Mouse (Mus musculus): ENCODE data around the gene Ift43. TPM values are rescaled to one million over a fixed set of nuclear protein-coding genes. Genes with fewer than 3 reads are reported as not detected.
A peak's percentile ranks its signal among the peaks of the same experiment; 100 is the strongest.

Gene Ift43
- 10 to 100 TPM; 30.7 to 34.2 TPM for total RNA-seq (2021)
- long read RNA-seq, experiment 1, transcript Ift43-205 (9 exons, 783 nt) = major isoform, 24 of 30 reads
- long read RNA-seq, experiment 1, partial matches to known transcripts = 1 of 30 reads
- long read RNA-seq, experiment 1, other reads (novel, unspliced or antisense) = 5 of 30 reads
- long read RNA-seq, experiment 2, transcript Ift43-205 (9 exons, 783 nt) = major isoform, 30 of 33 reads
- long read RNA-seq, experiment 2, partial matches to known transcripts = 1 of 33 reads
- long read RNA-seq, experiment 2, other reads (novel, unspliced or antisense) = 2 of 33 reads

- peak; percentile 46 to 70 for DNase-seq (ENCODE audit: low spot score in 2 of 2)
Measured at GRCm38 (mm10) chr12:86082481-86083012, at the start of gene Ift43. TSS of gene Ift43 (plus strand) at chr12:86082541.

GRCm38 (mm10) chr12:86035586-86035985, 46.8 kb upstream of the Ift43 start:
- no peak for DNase-seq (ENCODE audit: low spot score in 2 of 2)

- DNase-seq (ENCODE audit: low spot score in 2 of 2) = no peak
Measured at GRCm38 (mm10) chr12:86036368-86037166, 45.8 kb upstream of the Ift43 start.

GRCm38 (mm10) chr12:86037235-86037921, 45.0 kb upstream of the Ift43 start:
- DNase-seq (ENCODE audit: low spot score in 2 of 2) = no peak

GRCm38 (mm10) chr12:86039078-86039477, 43.3 kb upstream of the Ift43 start:
- DNase-seq (ENCODE audit: low spot score in 2 of 2) = no peak

GRCm38 (mm10) chr12:86039751-86040150, 42.6 kb upstream of the Ift43 start:
- no peak for DNase-seq (ENCODE audit: low spot score in 2 of 2)

GRCm38 (mm10) chr12:86046141-86046540, 36.2 kb upstream of the Ift43 start:
- no peak for DNase-seq (ENCODE audit: low spot score in 2 of 2)

GRCm38 (mm10) chr12:86046776-86047175, 35.6 kb upstream of the Ift43 start:
- no peak for DNase-seq (ENCODE audit: low spot score in 2 of 2)

- DNase-seq (ENCODE audit: low spot score in 2 of 2) = no peak
Measured at GRCm38 (mm10) chr12:86047376-86047775, 35.0 kb upstream of the Ift43 start.

GRCm38 (mm10) chr12:86049813-86050212, 32.5 kb upstream of the Ift43 start:
- DNase-seq (ENCODE audit: low spot score in 2 of 2) = no peak

- no peak for DNase-seq (ENCODE audit: low spot score in 2 of 2)
Measured at GRCm38 (mm10) chr12:86051477-86051876, 30.9 kb upstream of the Ift43 start.

GRCm38 (mm10) chr12:86055306-86055705, 27.0 kb upstream of the Ift43 start:
- no peak for DNase-seq (ENCODE audit: low spot score in 2 of 2)

- no peak for DNase-seq (ENCODE audit: low spot score in 2 of 2)
Measured at GRCm38 (mm10) chr12:86056976-86057375, 25.4 kb upstream of the Ift43 start.

GRCm38 (mm10) chr12:86057516-86057915, 24.8 kb upstream of the Ift43 start:
- DNase-seq (ENCODE audit: low spot score in 2 of 2) = no peak

- DNase-seq (ENCODE audit: low spot score in 2 of 2) = no peak
Measured at GRCm38 (mm10) chr12:86059341-86059740, 23.0 kb upstream of the Ift43 start.

- no peak for DNase-seq (ENCODE audit: low spot score in 2 of 2)
Measured at GRCm38 (mm10) chr12:86064796-86065195, 17.5 kb upstream of the Ift43 start.

- DNase-seq (ENCODE audit: low spot score in 2 of 2) = no peak
Measured at GRCm38 (mm10) chr12:86071432-86071831, 10.9 kb upstream of the Ift43 start.

GRCm38 (mm10) chr12:86074681-86075080, 7.7 kb upstream of the Ift43 start:
- no peak for DNase-seq (ENCODE audit: low spot score in 2 of 2)

- no peak for DNase-seq (ENCODE audit: low spot score in 2 of 2)
Measured at GRCm38 (mm10) chr12:86075358-86075757, 7.0 kb upstream of the Ift43 start.

- no peak for DNase-seq (ENCODE audit: low spot score in 2 of 2)
Measured at GRCm38 (mm10) chr12:86076321-86076901, 5.9 kb upstream of the Ift43 start.

GRCm38 (mm10) chr12:86077322-86077721, 5.0 kb upstream of the Ift43 start:
- DNase-seq (ENCODE audit: low spot score in 2 of 2) = no peak

All from adrenal gland, postnatal 4 days (tissue).